Mouse (Mus musculus) midbrain, postnatal 0 days (tissue): ENCODE measurements around the gene Tgfbr3. TPM values are rescaled to one million over a fixed set of nuclear protein-coding genes. Genes with fewer than 3 reads are reported as not detected.
A peak's percentile ranks its signal among the peaks of the same experiment; 100 is the strongest.

ENCODE experiments used
- ATAC-seq: fragments of 200-750 bp; cut with Nextera tagmentation; 2 replicates; pipeline ENCODE4 v1.8.0; 2017; ENCODE audit warnings: moderate number of reproducible peaks, mild to moderate bottlenecking, moderate TSS enrichment, moderate library complexity; ENCODE audit not compliant: low FRiP score
- DNase-seq: peaks from one replicate; pipeline ENCODE4 v3.0.0-alpha.2; 2015; ENCODE audit warnings: low spot score
- H3K27ac ChIP-seq: fragments of 300-500 bp; sonication (generic); 2 replicates; pipeline ENCODE4 v1.5.1; 2014; ENCODE audit warnings: low read depth, mild to moderate bottlenecking, low read length, mixed read lengths
- H3K27me3 ChIP-seq: fragments of 300-500 bp; sonication (generic); 2 replicates; pipeline ENCODE4 v1.6.1; 2014; ENCODE audit warnings: low read length, control low read depth, mixed read lengths; ENCODE audit not compliant: insufficient read depth
- H3K36me3 ChIP-seq: fragments of 300-500 bp; sonication (generic); 2 replicates; pipeline ENCODE4 v1.6.1; 2014; ENCODE audit warnings: low read length, control low read depth, mixed read lengths; ENCODE audit not compliant: insufficient read depth
- H3K4me1 ChIP-seq: fragments of 300-500 bp; sonication (generic); 2 replicates; pipeline ENCODE4 v1.6.1; 2014; ENCODE audit warnings: mild to moderate bottlenecking, control low read depth, antibody characterized with exemption, low read length, mixed read lengths; ENCODE audit not compliant: insufficient read depth
- H3K4me2 ChIP-seq: fragments of 300-500 bp; sonication (generic); 2 replicates; pipeline ENCODE4 v1.6.1; 2014; ENCODE audit warnings: low read depth, mild to moderate bottlenecking, low read length, mixed read lengths; ENCODE audit not compliant: poor library complexity, severe bottlenecking
- H3K4me3 ChIP-seq: fragments of 300-500 bp; sonication (generic); 2 replicates; pipeline ENCODE4 v1.5.1; 2014; ENCODE audit warnings: low read depth, mild to moderate bottlenecking, low read length, moderate library complexity
- H3K9ac ChIP-seq: fragments of 300-500 bp; sonication (generic); replicated peaks from 2 replicates; pipeline ENCODE4 v1.6.1; 2014; ENCODE audit warnings: mild to moderate bottlenecking, low read length, moderate library complexity, mixed read lengths; ENCODE audit not compliant: poor library complexity, severe bottlenecking
- H3K9me3 ChIP-seq: fragments of 300-500 bp; sonication (generic); 2 replicates; pipeline ENCODE4 v1.6.1; 2016; ENCODE audit warnings: low read length, control low read depth
- CTCF ChIP-seq: IDR thresholded peaks from 2 replicates; pipeline ENCODE4 v1.5.1; 2016; ENCODE audit warnings: antibody characterized with exemption, mild to moderate bottlenecking
- WGBS: fragments of 180-500 bp; shearing (Covaris S2); extraction: QIAGEN DNeasy Blood & Tissue Kit; methylation state at CpG from one replicate; pipeline ENCODE4 v1.1.7; 2014; 5-methylcytosine and 5-hydroxymethylcytosine counted together
- polyA plus RNA-seq: library from polyadenylated mRNA; unstranded; fragments of >200 nt; fragmentation: Nextera tagmentation; extraction: Ambion mirVana; gene quantifications from 2 replicates; pipeline ENCODE4 v1.2.1, GENCODE M21; 2015
- total RNA-seq: library from RNA; depleted of rRNA; stranded (reverse); fragments of >200 nt; gene quantifications from 2 replicates; pipeline ENCODE4 v1.2.3, GENCODE M21; 2014

The Tgfbr3 gene
- total and polyA plus RNA-seq, 2 experiments from 2014 or later: 4.0 to 13.8 TPM

GRCm38 (mm10) chr5:107102916-107103315 lies 186.5 kb downstream of the Tgfbr3 start:
- DNase-seq (no peak), ATAC-seq (no peak)
- no peaks in the 10 kb centered on the region for H3K9me3 ChIP-seq
- no peak overlapping the region for H3K4me3 ChIP-seq
- no peaks in the 10 kb centered on the region for H3K4me1 ChIP-seq
- no peaks in the 10 kb centered on the region for H3K36me3 ChIP-seq
- no peak for TF ChIP-seq CTCF
- no peak overlapping the region for H3K27ac ChIP-seq
- H3K9ac ChIP-seq: no peak overlapping the region
- 64% methylated on average over 4 of the region's 4 CpGs for WGBS
- H3K4me2 ChIP-seq: no peak overlapping the region
- no peaks in the 10 kb centered on the region for H3K27me3 ChIP-seq

GRCm38 (mm10) chr5:107101684-107102083 lies 187.7 kb downstream of the Tgfbr3 start:
- no peak for TF ChIP-seq CTCF
- Histone ChIP-seq H3K4me1 (no peaks in the 10 kb centered on the region), H3K9me3 (no peaks in the 10 kb centered on the region), H3K36me3 (no peaks in the 10 kb centered on the region), H3K4me2 (no peak overlapping the region), H3K4me3 (no peak overlapping the region), H3K27me3 (no peaks in the 10 kb centered on the region), H3K9ac (no peak overlapping the region), H3K27ac (no peak overlapping the region)
- no peak for DNase-seq
- ATAC-seq: no peak
- 76% methylated on average over 4 of the region's 4 CpGs for WGBS

- Histone ChIP-seq H3K4me1 (no peaks in the 10 kb centered on the region), H3K27ac (no peak overlapping the region), H3K27me3 (no peaks in the 10 kb centered on the region), H3K4me2 (no peak overlapping the region), H3K9me3 (no peaks in the 10 kb centered on the region), H3K36me3 (no peaks in the 10 kb centered on the region), H3K4me3 (no peak overlapping the region), H3K9ac (no peak overlapping the region)
- ATAC-seq (no peak), DNase-seq (no peak)
- TF ChIP-seq CTCF: no peak
- whole genome bisulfite sequencing: 67% methylated on average over 7 of the region's 7 CpGs
Observed at GRCm38 (mm10) chr5:107101135-107101534, 188.3 kb downstream of the Tgfbr3 start.

DNA sequence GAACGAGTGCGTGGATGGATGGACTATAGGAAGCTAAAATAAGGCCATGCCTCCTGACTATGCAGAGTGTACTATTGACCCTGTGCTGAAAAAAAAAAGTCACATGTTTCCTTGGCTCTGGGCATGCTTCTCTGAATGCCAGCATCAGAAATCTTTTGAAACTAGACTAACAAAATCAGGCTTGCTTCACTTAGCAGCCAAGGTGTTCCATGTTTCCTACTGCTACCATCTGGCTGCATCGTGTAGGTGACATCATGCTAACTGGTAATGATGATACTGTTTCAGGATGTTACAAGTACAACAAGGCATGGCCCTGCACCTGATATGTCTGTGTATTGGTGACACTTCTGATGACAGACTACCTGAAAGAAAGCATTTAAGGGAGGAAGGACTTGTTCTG lies 189.8 kb downstream of the Tgfbr3 start:
- TF ChIP-seq CTCF: no peak
- H3K27ac ChIP-seq: no peak overlapping the region
- DNase-seq (no peak), ATAC-seq (no peak)
- no peaks in the 10 kb centered on the region for H3K4me1 ChIP-seq
- 95% methylated on average over 3 of the region's 3 CpGs for WGBS
- no peak overlapping the region for H3K4me2 ChIP-seq
- no peak overlapping the region for H3K9ac ChIP-seq
- H3K9me3 ChIP-seq: no peaks in the 10 kb centered on the region
- no peaks in the 10 kb centered on the region for H3K36me3 ChIP-seq
- H3K27me3 ChIP-seq: no peaks in the 10 kb centered on the region
- H3K4me3 ChIP-seq: no peak overlapping the region

DNA sequence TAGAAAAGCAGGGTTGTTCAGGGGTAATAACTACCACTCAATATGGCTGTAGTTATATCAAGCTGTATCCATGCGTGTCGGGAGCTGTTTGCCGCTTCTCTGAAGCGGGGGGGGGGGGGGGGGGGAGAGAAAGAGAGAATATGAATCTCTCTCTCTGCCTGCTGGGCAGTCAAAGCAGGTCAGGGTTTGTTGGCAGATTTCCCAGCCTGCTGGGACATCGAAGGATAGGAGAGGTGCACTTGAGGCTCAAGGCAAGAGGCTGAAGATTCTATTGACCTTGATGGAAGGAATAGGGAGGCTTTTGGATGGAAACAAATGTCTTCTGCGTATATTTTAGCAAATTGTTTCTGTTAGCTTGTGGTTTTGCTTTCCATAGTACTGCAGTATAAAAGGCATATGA lies 190.4 kb downstream of the Tgfbr3 start:
- Histone ChIP-seq H3K4me1 (no peaks in the 10 kb centered on the region), H3K27me3 (no peaks in the 10 kb centered on the region), H3K27ac (no peak overlapping the region), H3K9me3 (no peaks in the 10 kb centered on the region), H3K36me3 (no peaks in the 10 kb centered on the region), H3K4me3 (no peak overlapping the region), H3K4me2 (no peak overlapping the region), H3K9ac (no peak overlapping the region)
- ATAC-seq (no peak), DNase-seq (peak; percentile 54)
- 64% methylated on average over 5 of the region's 6 CpGs for WGBS
- TF ChIP-seq CTCF: no peak

- Histone ChIP-seq H3K4me1 (no peaks in the 10 kb centered on the region), H3K27ac (no peak overlapping the region), H3K9me3 (no peaks in the 10 kb centered on the region), H3K4me3 (no peak overlapping the region), H3K27me3 (no peaks in the 10 kb centered on the region), H3K9ac (no peak overlapping the region), H3K36me3 (no peaks in the 10 kb centered on the region), H3K4me2 (no peak overlapping the region)
- DNase-seq (no peak), ATAC-seq (no peak)
- WGBS: 71% methylated on average over 5 of the region's 5 CpGs
- TF ChIP-seq CTCF: no peak
Observed at GRCm38 (mm10) chr5:107098007-107098406, 191.4 kb downstream of the Tgfbr3 start.
